Mouse (Mus musculus) myocyte (in vitro differentiated cells): Measurements from ENCODE around the gene Gpr152.

Experiments used
- MAX ChIP-seq: IDR thresholded peaks from one replicate; pipeline ENCODE4 v1.6.1; 2011; ENCODE audit warnings: low read depth, mild to moderate bottlenecking, control low read depth
- POLR2A ChIP-seq: IDR thresholded peaks from one replicate; pipeline ENCODE4 v1.6.1; 2011; ENCODE audit warnings: low read depth, mild to moderate bottlenecking, control low read depth, moderate library complexity; ENCODE audit not compliant: insufficient read length
- TCF12 ChIP-seq: IDR thresholded peaks from one replicate; pipeline ENCODE4 v1.6.1; 2011; ENCODE audit warnings: mild to moderate bottlenecking, control low read depth; ENCODE audit not compliant: poor library complexity, insufficient read depth, severe bottlenecking
- TCF3 ChIP-seq: IDR thresholded peaks from one replicate; pipeline ENCODE4 v1.6.1; 2011; ENCODE audit warnings: low read depth, control low read depth; ENCODE audit not compliant: insufficient read length

- no peak for TF ChIP-seq TCF12
- peak; percentile 88 for TF ChIP-seq POLR2A
- TF ChIP-seq TCF3: no peak
- TF ChIP-seq MAX: no peak
These were observed 35.9 kb downstream of the Gpr152 start, which contains the start of gene Carns1 for GRCm38 (mm10) chr19:4175368-4175947.
